Mouse (Mus musculus): Measurements from ENCODE around the gene Crtc1.
A peak's percentile ranks its signal among the peaks of the same experiment; 100 is the strongest.

Crtc1 gene

DNA sequence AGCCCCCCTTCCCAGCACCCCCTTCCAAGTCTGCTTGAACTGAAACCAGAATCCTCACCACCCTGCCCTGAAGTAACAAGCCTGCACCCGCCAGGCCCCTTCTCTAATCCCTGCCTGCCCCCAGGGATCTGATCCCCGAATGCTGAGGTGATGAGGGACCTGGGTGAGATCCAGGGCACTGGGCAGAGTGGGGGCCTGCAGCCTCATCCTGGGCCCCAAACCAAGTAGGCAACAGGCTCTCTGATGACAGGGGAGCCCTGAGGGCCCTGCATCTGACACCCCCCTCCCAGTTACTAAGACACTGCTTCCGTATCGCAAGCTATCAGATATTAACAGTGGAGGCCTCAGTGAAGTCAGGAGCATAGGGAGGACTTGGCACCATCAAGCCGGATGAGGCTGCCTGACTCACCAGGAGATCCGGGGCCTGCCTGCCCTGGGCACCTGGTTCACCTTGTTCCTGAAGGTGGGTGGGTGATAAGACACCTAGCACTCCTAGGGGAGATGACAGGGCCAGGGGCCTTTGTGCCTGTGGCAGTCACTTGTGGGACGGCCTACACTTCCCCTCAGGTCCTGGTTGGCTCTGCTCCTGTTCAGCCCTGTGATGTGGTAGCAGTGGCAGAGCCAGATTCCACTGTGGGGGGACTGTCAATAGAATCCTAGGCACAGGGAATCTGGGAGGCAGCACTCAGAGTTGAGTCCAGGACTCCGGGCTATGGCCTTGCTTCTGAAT lies 44.9 kb downstream of the Crtc1 start:
- no peak for DNase-seq (ENCODE audit: extremely low read depth, low read depth, low spot score)

DNA sequence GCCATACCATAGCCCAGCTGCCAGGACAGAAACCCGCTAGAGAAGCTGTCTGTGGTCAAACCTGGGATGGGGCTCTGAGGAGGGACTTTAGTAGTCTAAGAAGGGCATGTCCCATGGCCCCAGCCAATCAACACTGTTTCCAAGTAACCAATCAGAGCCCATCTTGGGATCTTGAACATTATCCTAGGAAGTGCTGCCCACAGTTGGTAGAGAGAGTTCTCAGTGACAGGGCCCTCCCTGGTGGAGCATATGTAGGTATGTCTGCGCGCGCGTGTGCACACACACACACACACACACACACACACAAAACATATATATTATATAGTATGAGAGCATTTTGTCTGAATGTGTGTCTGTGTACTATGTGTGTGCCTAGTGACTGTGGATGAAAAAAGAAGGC lies 46.3 kb downstream of the Crtc1 start:
- no peak for DNase-seq (ENCODE audit: extremely low read depth, low read depth, low spot score)

DNA sequence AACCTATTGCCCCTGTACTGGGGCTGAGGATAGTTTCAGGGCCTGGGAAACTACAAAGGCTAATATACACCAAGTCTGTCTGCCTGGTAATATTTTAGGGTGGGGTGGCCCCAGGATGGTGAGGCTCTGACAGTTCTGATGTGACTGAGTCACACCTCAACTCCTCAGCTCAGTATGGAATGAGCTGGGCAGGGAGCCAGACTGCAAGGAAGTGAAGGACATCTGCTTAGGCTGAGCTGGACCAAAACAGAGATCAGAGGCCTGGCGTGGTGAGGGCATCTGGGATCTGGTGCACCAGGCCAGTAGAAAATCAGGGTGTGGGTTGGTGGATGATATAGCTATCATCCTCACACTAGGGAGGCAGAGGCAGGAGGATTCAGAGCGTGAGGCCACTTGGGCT lies 49.7 kb downstream of the Crtc1 start:
- DNase-seq (ENCODE audit: extremely low read depth, low read depth, low spot score): no peak

DNA sequence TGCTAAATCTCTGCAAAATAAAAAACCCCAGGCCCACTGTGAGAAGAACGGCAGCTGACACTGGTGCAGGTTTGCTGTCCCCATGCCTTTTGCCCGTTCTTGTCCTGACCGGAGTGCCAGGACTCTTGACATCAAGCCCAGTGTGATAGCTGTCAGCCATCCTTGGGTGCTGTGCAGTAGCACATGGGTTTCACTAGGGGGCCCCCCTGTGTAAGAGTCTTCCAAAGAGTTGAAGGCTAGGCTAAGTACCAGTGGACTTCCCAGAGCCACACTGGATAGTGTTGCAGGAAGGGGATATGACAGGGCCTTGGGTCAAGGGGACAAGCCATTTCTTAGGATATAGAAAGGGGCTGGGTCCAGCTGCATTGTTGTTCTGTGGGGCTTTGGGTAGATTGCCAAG lies 56.1 kb downstream of the Crtc1 start:
- no peak for DNase-seq (ENCODE audit: extremely low read depth, low read depth, low spot score)

DNA sequence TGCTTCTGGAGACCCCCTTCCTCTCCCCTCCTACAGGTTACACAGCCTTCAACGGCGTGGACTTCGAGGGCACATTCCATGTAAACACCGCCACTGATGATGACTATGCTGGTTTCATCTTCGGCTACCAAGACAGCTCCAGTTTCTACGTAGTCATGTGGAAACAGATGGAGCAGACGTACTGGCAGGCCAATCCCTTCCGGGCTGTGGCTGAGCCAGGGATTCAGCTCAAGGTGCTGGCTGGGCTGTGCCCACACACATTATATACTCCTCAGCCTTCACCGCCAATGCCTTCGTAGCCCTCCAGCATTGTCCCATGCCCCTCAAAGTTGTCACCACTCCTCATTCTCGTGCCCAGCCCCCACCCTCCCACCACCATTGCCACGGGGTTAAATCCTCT lies 59.3 kb downstream of the Crtc1 start:
- DNase-seq (ENCODE audit: extremely low read depth, low read depth, low spot score): no peak

DNA sequence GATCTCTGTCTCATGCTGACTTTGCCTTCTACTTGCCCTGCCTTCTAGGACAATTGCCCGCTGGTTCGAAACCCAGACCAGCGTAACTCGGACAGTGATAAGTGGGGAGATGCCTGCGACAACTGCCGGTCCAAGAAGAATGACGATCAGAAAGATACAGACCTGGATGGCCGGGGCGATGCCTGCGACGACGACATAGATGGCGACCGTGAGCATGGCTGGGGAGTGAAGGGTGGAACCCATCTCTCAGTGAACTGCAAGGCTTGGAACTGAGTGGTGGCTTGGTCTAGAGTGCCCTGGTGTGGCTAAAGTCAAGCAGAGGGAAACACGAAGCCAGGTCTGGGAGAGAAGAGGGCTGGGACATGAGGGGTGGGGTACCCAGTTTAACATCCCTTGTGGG lies 62.3 kb downstream of the Crtc1 start:
- no peak for DNase-seq (ENCODE audit: extremely low read depth, low read depth, low spot score)

DNA sequence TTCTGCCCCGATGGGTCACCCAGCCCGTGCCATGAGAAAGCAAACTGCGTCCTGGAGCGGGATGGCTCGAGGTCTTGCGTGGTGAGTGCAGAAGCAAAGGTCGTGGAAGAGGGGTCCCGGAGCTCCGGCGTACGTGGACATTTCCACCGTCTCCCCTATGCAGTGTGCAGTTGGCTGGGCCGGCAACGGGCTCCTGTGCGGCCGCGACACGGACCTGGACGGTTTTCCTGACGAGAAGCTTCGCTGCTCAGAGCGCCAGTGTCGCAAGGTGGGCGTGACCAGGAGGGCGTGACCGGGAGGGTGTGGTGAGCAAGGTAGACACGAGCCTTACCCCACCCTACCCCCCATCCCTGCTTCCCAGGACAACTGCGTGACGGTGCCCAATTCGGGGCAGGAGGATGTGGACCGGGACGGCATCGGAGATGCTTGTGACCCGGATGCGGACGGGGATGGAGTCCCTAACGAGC lies 63.1 kb downstream of the Crtc1 start:
- DNase-seq (ENCODE audit: extremely low read depth, low read depth, low spot score): no peak

DNA sequence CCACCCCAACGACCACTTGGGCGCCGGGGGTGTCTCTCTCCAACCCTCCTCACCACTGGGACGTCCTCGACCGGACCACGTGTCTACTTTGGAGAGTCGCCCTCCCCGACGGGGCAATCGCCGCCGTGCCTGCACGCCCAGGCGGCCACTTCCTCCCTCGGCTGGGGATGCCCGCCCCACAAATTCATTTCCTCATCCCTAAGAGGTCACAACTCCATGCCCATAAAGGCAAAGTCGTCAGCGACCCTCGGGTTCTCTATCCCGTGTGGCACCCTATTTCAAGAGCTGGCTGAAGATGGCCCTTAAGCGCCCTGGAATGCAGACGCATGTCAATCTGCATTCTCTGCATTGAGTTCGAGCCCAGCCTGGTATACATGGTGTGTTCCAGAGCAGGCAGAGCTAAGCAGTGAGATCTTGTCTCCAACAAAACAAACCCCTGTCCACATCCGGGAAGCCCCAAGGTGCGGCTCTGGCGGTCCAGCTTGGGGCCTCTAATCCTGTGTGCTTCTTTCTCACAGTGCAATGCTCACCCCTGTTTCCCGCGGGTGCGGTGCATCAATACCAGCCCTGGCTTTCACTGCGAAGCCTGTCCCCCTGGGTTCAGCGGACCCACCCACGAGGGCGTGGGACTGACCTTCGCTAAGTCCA lies 64.0 kb downstream of the Crtc1 start:
- no peak for DNase-seq (ENCODE audit: extremely low read depth, low read depth, low spot score)

DNA sequence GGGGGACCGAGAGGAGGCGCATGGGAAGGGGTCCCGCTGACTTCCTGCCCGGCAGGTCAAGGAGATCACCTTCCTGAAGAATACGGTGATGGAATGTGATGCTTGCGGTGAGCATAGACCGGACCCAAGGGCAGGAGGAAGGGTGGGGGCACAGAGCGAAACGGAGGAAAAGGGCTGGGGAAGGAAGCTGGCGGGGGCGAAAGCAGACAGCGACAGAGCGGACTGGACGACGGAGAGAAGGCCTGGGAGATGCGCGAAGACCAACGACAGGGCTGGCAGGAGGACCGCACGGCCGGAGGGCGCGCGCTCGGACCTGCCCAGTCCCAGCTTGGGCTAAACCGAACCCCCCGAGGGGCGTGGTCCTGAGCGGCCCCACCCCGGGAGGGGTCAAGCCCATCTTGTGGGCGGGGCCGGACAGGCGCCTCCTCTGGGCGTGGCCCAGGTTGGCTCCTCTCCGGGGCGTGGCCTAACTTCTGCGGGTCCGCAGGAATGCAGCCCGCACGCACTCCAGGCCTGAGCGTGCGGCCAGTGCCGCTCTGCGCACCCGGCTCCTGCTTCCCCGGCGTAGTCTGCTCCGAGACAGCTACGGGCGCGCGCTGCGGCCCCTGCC lies 65.0 kb downstream of the Crtc1 start:
- no peak for DNase-seq (ENCODE audit: extremely low read depth, low read depth, low spot score)

DNA sequence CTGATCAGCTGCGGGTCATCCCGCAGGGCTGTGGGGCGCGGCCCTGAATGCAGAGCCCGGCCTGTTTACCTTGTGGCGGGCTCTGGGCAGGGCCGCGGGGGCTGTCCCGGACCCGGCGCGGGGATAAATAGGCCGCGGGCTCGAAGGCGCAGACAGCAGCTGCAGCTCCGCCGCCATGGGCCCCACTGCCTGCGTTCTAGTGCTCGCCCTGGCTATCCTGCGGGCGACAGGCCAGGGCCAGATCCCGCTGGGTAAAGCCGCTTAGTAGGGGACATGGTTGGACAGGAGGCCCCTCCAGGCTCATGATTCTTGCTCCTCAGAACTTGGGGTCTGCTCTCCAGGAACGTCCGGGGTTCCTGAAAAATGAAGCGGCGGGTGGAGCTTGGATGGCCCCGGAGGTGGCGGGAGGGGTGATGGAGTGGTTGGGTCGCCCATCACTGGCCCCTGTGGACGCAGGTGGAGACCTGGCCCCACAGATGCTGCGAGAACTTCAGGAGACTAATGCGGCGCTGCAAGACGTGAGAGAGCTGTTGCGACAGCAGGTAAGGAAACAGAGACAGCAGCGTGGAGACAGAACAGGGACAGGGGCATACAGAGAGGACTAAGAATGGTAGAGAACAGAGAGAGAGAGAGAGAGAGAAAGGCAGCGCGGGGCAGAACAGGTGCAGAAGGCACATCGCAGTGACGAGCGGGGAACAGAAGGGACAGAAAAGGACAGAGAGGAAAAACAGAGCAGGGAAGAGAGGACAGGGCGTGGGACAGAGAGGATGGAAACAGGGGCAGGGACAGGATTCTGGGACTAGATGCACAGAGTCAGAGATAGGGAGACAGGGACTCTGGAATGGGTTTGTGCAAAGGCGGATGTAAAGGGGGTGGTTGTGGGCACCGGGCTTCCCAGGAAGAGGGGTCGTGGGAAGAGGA lies 65.7 kb downstream of the Crtc1 start, which contains the start of gene Comp:
Comp (plus strand) TSS at position 162 of the 921 bp plus-strand sequence.
- no peak for DNase-seq (ENCODE audit: extremely low read depth, low read depth, low spot score)

DNA sequence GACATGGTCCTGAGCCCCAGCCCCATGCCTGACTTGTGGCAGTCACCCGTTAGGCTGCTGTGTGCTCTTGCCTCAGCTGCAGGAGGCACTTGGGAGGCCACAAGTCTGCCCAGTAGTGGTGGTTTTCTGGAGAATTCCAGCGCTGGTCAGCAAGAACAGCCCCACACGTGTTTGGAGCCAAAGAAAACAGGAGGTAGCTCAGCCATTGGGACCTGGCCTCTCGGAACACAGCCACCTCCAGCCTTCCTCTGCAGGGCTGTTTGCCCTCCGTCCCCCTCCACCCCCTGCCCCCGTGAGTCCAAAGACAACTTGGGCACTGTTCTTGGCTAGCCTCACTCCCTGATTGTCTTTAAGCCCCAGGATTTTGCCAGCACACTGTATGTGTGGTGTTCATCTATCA lies 67.4 kb downstream of the Crtc1 start:
- DNase-seq (ENCODE audit: extremely low read depth, low read depth, low spot score): no peak

DNA sequence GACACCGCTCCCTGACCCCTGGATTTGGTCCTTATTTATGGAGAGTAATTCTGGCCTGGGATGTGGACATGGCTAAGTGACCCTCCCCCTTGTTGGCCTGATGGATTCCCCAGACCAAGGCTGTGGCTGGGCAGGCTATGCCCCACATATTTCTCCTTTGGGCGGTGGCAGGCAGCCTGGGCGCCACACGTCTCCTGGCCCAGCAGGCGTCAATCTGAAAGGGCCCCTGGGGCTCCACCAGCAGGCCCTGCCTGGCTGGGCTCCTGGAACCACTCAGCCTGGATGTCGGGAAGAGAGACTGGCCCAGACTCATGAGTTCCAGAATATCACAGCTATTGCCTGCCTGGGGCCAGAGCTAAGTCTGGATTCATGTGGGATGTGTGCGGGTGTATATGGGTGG lies 68.9 kb downstream of the Crtc1 start:
- DNase-seq (ENCODE audit: extremely low read depth, low read depth, low spot score): no peak

DNA sequence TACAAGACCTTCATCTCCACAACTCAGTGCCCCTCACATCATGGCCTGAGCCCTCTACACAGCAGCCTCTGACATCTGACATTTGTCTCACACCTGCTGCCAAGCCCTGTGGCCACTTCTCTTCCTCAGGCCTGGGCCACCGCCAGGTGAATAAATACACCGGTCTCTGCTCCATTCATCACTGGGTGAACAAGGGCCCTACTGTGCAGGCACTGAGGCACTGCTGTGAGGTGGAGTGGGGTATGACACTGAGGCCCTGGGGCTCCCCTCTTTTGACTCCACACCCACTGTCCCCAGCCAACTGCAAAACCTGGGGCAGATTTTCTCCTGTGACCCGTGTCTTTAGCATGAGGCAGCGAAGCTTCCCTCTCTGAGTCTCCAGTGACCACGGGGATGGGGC lies 72.8 kb downstream of the Crtc1 start:
- DNase-seq (ENCODE audit: extremely low read depth, low read depth, low spot score): no peak

DNA sequence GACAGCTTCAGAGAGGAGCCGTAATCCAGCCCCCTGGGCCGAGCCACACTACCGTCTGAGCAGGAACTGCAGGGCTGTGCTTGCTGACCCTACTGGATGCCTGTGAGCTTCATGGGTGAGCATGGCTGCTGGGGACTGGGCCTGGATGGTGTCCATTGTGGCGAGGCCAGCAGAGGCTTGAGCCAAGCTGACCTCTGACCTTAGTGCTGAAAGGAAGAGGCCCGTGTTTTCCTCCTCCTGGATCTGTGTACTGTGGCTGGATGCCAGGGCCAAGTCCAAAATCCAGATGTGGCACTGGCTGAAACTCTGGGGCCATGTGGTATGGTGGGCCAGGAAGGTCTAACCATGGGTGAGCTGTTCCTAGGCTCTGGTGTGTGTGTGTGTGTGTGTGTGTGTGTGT lies 75.3 kb downstream of the Crtc1 start:
- DNase-seq (ENCODE audit: extremely low read depth, low read depth, low spot score): no peak

DNA sequence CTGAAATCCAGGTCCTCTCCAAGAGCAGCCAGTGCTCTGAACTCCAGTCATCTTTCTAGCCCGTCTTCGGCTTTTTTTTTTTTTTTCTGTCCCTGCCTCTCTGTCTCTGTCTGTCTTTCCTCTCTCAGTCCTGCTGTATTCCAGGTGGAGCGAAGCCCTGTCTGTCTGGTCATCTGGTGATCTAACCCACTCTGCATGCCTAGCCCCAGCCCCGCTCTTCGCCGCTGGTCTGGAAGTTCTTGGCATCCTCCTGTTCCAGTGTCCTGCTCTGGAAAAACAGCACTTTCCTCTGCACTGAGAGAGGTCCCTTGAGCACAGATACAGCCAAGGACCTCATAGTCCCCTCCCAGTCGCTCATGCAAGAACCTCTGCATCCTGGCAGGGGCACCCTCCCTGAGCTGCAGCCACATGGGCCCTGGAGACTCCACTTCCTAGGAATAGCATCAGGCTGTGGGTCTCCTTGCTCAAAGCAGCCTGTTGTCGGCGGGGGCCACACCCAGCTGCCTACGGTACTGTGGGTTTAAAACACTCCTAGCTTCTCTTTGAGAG lies 77.8 kb downstream of the Crtc1 start:
- DNase-seq (ENCODE audit: extremely low read depth, low read depth, low spot score): no peak

DNA sequence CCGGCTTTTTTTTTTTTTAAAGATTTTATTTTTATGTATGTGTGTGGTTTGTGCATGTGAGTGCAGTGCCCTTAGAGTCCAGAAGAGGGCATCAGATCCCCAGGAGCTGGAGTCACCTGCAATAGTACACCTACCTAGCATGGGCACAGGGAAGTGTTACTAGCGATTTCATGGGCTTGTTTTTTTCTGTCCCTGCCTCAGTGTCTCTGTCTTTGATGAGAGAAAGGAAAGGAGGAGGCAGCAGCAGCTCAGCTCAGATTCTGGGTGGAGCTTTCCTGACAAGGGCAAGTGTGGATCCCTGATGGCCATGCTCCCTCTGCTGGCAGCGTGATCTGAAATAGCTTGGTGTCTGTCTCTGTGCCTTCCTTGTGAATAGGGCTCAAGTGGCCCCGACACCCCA lies 78.6 kb downstream of the Crtc1 start:
- no peak for DNase-seq (ENCODE audit: extremely low read depth, low read depth, low spot score)

DNA sequence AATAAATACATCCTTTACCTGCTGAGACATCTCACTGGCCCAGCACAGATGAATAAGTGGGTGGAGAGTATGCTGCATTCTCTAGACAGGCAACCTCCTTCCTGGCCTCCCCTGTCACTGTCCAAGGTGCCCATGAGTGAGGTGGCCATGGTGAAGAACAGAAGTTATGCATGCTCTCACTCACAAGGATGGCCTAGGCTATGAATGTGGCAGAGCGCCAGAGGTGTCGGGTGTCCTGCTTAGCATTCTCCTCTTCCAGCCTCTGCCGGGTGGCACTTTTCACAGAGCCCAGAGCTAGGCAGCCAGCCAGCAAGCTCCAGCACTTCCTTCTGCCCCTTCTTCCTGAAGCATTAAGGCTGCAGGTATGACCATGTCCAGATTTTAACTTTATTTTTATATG lies 80.0 kb downstream of the Crtc1 start:
- DNase-seq (ENCODE audit: extremely low read depth, low read depth, low spot score): no peak

DNA sequence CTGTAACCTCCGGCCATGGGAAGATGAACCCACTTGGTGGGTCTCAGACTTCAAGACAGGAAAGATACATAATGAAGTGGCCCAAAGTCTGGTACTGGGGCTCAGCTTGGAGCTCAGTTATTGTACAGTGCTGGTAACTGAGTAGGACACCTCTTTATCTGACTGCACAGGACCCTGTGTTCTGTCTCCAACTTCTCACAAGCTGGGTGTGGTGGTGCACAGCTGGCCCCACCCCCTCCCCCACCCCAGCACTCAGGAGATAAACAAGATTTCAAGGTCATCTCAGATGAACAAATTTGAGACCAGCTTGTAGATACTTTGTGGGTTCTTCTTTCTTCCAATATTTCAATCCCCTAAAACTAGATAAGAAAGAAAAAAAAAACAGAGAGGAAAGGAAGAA lies 83.3 kb downstream of the Crtc1 start:
- no peak for DNase-seq (ENCODE audit: extremely low read depth, low read depth, low spot score)

DNA sequence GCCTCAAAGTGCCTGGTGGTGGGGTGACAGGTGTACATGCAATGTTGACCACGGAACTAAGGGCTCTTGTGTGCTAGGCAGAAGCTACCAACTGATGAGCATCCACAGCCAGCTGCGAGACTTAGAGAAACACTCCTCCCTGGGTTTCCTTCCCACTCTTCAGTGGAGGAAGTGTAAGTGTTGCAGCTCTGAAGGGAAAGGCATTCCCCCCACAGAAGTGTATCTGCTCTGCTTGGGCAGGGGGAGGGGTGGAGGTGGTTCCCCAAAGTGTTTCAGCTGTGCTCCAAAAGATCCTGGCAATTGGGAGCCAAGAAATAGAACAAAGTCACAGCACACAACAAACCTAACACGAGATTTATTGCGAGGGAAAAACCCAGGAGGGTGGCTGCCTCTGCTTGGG lies 85.4 kb downstream of the Crtc1 start:
- no peak for DNase-seq (ENCODE audit: extremely low read depth, low read depth, low spot score)

DNA sequence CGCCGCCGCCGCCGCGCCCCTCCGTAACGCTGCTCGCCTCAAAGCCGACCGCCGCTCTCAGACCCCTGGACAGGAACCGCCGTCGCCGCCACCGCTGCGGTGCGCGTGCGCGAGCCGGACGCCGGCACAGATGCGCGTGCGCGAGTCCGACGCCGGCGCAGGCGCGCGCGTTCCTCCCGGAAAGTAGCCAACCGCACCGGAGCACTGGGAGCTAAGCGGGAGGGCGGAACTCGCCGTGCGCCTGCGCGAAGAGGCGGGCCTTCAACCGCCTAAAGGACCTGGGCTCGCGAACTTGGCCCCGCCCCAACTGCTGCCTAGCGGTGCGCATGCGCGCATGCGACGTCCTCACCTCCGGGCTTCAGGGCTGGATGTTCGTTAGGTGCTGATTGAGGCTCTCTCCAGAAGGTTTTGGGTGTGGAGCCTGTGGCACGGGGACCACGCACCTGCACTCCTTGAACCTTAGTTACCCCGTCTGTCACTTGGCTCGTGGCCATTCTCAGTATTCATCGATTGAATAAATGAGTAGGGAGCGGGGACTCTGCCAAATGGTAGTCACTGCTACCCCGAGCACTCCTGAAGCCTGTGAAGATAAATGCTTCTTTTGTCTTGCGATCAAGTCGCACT lies 86.1 kb downstream of the Crtc1 start, which contains the start of gene Upf1:
Upf1 (minus strand) TSS at position 85 of the 624 bp plus-strand sequence.
- peak; percentile 16 for DNase-seq (ENCODE audit: extremely low read depth, low read depth, low spot score)
